Mouse (Mus musculus): Measurements from ENCODE around the gene Efna3. TPM values are rescaled to one million over a fixed set of nuclear protein-coding genes. Genes with fewer than 3 reads are reported as not detected.

Efna3 gene
- 59.4 and 60.3 TPM in 2 replicates for polyA plus RNA-seq (2012; rRNA removed)

DNA sequence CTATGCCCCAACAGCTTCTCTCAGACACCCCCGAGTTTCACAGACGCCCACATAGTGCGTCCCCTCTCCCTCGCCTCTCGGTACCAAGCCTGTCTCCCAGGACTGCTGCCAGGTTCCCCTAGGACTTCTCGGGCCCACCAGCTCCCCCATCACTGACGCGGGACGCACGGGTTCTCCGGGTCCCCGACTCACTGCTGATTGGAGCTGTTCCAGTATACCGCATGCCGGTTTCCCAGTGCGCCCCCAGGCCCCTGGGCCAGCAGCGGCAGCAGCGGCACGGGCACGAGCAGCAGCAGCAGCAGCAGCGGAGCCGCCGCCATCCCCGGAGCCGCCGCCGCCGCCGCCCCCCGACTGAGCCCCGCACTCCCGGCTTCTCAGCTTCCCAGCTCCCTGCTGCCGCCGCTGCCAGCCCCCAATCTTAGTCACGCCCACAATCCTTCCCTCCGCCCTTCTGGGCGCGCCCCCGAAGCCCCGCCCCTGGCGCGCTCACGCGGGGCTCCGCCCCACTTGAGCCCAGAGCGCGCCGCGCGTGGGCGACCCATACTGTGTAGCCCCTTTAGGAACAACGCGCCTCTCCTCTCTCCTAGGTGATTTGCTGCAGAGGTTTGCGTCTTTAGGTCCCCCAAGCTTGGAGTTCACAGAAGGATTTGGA is at the start of gene Efna3:
TSS of gene Efna3 (minus strand) at position 452 of the 652 bp plus-strand sequence.
- TF ChIP-seq CTCF (IDR thresholded peaks at IDR 0.05; ENCODE audit: borderline replicate concordance, extremely low read depth, insufficient read depth, insufficient read length) (no peak), POLR2A (IDR thresholded peaks at IDR 0.05; ENCODE audit: borderline replicate concordance, extremely low read depth, insufficient read depth, insufficient read length, poor library complexity, severe bottlenecking) (peak; percentile 42; the same call in 1 of the 2 replicates)
- peak; percentile 94 for DNase-seq (ENCODE audit: low read depth)

DNA sequence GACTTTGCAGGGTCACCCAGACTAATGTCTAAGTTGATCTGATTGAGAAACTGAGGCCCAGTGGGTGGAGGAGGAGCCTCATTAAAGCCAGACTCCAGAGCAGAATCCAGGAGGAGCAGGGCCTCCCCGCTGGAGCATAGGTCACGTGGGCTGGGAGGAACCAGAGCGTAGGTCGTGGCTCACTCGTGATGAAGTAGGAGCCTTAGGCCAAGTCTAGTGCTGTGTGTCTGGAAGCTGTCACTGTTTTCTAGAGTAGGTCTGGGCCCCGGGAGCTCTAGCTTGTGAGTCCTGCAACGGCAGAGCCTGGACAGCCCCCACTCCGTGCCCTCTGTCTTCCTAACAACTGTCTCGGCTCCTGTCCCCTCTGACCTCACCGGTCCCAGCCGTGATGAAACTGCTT is 44.6 kb upstream of the Efna3 start:
- no peak for TF ChIP-seq POLR2A (IDR thresholded peaks at IDR 0.05; ENCODE audit: borderline replicate concordance, extremely low read depth, insufficient read depth, insufficient read length, poor library complexity, severe bottlenecking)
- no peak for TF ChIP-seq CTCF (IDR thresholded peaks at IDR 0.05; ENCODE audit: borderline replicate concordance, extremely low read depth, insufficient read depth, insufficient read length)
- DNase-seq (ENCODE audit: low read depth): no peak

DNA sequence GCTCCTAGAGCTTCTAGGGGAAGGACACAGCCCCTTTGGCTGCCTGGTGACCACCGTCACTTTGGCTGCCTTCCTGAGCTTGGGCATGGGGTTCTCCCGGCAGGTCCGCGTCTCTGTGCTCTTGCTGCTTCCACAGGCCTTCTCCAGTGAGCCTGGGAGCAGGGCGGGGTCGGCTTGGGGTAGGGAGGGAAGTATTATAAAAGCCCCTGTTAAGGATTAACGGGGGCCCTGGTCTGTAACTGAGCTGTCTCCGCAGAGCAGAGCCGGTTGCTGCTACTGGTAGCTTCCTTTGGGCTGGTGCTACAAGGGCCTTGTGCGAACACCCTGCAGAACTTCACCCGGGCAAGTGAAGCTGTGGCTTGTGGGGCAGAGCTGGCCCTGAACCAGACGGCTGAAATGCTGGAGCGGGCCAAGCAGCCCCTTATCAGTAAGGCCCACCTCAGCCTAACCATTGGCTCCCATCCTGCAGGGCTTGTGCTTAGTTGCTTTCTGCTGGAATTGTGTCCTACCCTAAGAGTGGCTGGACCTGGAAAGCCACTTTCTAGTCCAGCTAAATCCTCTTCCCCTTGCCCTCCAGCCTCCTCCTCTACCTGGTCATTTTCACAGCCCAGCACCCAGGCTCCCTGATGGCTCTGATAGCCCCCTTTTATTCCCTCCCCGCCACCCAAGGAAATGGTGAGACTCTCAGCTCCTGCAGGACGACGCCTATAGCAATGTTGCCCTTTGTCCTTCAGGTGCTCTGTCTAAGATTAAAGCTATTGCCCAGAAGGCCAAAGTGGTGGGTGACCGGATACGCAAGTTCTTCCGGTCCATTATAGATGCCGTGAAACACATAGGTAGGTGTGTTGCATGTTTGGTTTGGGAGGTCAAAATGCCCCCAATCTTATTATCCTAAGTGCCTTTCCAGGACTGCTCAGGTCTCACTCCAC is 43.0 kb upstream of the Efna3 start:
- no peak for DNase-seq (ENCODE audit: low read depth)
- TF ChIP-seq CTCF (IDR thresholded peaks at IDR 0.05; ENCODE audit: borderline replicate concordance, extremely low read depth, insufficient read depth, insufficient read length): no peak
- no peak for TF ChIP-seq POLR2A (IDR thresholded peaks at IDR 0.05; ENCODE audit: borderline replicate concordance, extremely low read depth, insufficient read depth, insufficient read length, poor library complexity, severe bottlenecking)

DNA sequence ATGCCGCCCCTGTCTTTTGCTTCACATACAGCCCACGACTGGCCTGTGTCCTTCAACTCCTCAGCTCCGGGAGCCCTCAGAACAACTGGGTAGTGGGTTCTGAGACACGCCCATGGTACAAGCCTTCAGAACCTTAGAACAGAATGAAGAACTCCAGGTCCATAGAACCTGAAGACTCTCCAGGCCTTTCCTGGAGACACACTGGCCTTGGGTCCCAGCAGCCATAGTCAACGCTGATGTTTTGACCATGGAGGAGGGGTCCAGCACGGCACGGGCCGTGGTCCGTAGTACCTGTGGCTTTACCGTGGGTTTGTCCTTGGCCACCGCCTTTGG is 42.4 kb upstream of the Efna3 start, which contains the start of gene Dcst1:
TSS of gene Dcst1 (minus strand) at position 101 of the 333 bp plus-strand sequence.
- TF ChIP-seq POLR2A (IDR thresholded peaks at IDR 0.05; ENCODE audit: borderline replicate concordance, extremely low read depth, insufficient read depth, insufficient read length, poor library complexity, severe bottlenecking) (no peak), CTCF (IDR thresholded peaks at IDR 0.05; ENCODE audit: borderline replicate concordance, extremely low read depth, insufficient read depth, insufficient read length) (no peak)
- no peak for DNase-seq (ENCODE audit: low read depth)

DNA sequence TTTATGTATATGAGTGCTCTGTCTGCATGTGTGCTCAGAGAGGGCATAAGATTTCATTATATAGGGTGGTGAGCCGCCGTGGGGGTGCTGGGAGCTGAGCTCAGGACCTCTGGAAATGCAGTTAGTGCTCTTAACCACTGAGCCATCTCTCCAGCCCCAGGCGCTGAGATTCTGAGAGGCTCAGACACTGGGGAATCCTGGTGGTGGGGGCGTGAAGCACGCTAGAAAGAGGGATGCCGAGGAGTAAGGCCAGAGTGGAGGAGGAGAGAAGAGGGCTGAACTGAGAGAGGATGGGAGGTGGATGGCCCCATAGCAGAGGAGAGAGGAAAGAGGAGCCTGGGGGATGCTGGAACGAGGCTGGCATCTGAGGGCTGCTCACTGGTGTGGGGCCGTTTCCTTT is 41.9 kb upstream of the Efna3 start:
- no peak for TF ChIP-seq POLR2A (IDR thresholded peaks at IDR 0.05; ENCODE audit: borderline replicate concordance, extremely low read depth, insufficient read depth, insufficient read length, poor library complexity, severe bottlenecking)
- TF ChIP-seq CTCF (IDR thresholded peaks at IDR 0.05; ENCODE audit: borderline replicate concordance, extremely low read depth, insufficient read depth, insufficient read length): no peak
- no peak for DNase-seq (ENCODE audit: low read depth)

DNA sequence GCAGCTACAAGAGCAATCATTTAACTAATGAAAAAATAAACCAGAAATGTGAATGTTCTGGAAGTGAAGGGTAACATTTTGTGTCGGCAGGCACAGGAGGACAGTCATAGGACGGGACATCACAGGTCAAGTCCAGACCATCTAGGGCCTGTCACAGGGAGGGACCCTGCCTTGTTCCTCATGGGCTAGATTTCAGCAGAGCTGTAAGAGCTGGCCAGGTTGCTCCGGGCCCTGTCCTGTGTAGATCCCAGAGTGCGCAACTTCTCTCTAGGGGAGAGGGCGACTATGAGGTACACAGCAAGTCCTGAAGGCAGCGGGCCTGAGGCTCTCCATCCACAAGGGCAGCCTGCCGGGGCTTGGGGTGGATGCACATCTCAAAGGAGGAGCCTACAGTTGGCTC is 38.9 kb upstream of the Efna3 start, which contains the start of gene Dcst2:
TSS of gene Dcst2 (plus strand) at position 301 of the 400 bp plus-strand sequence.
- no peak for TF ChIP-seq POLR2A (IDR thresholded peaks at IDR 0.05; ENCODE audit: borderline replicate concordance, extremely low read depth, insufficient read depth, insufficient read length, poor library complexity, severe bottlenecking)

DNA sequence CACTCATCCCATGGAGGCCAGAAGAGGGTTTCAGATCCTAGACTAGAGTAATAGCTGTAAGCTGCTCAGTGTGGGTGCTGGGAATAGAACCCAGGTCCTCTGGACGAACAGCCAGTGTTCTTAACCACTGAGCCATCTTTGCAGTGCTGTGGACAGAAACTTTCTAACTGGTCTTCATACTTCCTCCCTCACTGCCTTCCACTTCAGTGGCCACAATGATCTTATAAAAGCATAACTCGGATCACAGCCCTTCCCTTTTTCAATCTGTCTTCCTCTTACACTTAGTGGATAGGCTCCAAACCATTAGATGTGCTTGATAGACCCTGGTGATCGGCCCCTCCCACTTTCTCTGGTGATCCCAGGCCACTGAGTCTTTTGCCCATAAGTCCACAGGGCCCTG is 37.5 kb upstream of the Efna3 start:
- DNase-seq (ENCODE audit: low read depth): no peak
- no peak for TF ChIP-seq POLR2A (IDR thresholded peaks at IDR 0.05; ENCODE audit: borderline replicate concordance, extremely low read depth, insufficient read depth, insufficient read length, poor library complexity, severe bottlenecking)
- no peak for TF ChIP-seq CTCF (IDR thresholded peaks at IDR 0.05; ENCODE audit: borderline replicate concordance, extremely low read depth, insufficient read depth, insufficient read length)

More for the DNA sequence above, 38.9 kb upstream of the Efna3 start, which contains the start of gene Dcst2:
- no peak for DNase-seq (ENCODE audit: low read depth)

DNA sequence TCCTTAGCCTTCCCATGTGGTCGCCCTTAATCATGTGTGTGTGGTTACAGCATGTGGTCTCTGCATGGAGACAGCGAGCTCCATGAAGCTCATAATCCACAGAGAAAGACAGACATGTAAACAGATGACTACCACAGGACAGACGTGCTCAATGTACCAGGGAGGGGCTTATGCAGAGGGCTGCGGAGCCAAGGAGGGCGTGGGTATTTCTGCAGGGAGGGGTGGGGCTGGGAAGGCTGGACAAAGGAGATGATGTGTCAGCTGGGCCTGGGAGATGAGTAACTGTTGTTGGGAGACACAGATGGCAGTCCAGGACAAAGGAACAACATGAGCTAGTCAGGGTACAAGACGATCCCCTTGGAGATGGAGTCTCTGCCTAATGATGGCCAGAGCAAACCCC is 36.9 kb upstream of the Efna3 start:
- DNase-seq (ENCODE audit: low read depth): peak; percentile 7
- TF ChIP-seq POLR2A (IDR thresholded peaks at IDR 0.05; ENCODE audit: borderline replicate concordance, extremely low read depth, insufficient read depth, insufficient read length, poor library complexity, severe bottlenecking) (no peak), CTCF (IDR thresholded peaks at IDR 0.05; ENCODE audit: borderline replicate concordance, extremely low read depth, insufficient read depth, insufficient read length) (no peak)

DNA sequence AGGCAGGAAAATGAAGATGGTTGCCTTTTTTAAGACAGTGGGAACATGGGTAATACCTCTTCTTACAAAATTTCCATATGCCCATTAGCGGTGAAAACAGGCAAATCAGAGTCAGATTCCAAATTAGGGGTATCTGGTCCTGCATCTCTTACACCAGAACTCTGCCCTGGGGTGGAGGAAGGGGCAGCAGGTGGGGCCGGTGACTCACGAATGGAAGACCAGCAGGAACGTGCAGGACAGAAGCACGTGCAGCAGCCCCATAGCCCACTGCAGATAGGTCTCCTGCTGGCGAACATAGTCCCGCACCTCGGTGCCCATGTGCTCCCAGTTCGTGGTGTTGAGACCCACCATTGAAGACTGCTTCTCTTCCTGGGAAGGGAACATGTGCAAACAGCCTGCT is 33.3 kb upstream of the Efna3 start:
- no peak for TF ChIP-seq CTCF (IDR thresholded peaks at IDR 0.05; ENCODE audit: borderline replicate concordance, extremely low read depth, insufficient read depth, insufficient read length)
- TF ChIP-seq POLR2A (IDR thresholded peaks at IDR 0.05; ENCODE audit: borderline replicate concordance, extremely low read depth, insufficient read depth, insufficient read length, poor library complexity, severe bottlenecking): no peak
- no peak for DNase-seq (ENCODE audit: low read depth)

DNA sequence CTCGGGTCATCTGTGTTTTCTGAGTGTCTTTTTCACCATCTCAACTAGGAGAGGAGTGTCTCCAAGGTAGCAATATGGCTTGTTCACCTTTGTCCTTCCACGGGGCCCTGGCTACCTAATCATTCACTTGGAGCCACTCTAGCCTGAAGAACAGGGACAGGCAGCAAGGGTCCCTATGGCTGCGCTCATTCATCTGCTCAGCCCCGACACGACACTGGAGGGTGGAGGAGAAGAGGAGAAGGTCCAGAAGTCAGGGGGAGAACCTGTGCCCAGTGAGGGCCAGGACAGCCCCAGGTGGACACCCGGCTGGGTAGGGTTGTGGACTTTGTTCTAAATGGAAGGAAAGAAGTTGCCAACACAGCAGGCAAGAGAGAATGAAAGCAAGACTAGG is 32.7 kb upstream of the Efna3 start:
- no peak for DNase-seq (ENCODE audit: low read depth)
- TF ChIP-seq POLR2A (IDR thresholded peaks at IDR 0.05; ENCODE audit: borderline replicate concordance, extremely low read depth, insufficient read depth, insufficient read length, poor library complexity, severe bottlenecking) (no peak), CTCF (IDR thresholded peaks at IDR 0.05; ENCODE audit: borderline replicate concordance, extremely low read depth, insufficient read depth, insufficient read length) (no peak)

DNA sequence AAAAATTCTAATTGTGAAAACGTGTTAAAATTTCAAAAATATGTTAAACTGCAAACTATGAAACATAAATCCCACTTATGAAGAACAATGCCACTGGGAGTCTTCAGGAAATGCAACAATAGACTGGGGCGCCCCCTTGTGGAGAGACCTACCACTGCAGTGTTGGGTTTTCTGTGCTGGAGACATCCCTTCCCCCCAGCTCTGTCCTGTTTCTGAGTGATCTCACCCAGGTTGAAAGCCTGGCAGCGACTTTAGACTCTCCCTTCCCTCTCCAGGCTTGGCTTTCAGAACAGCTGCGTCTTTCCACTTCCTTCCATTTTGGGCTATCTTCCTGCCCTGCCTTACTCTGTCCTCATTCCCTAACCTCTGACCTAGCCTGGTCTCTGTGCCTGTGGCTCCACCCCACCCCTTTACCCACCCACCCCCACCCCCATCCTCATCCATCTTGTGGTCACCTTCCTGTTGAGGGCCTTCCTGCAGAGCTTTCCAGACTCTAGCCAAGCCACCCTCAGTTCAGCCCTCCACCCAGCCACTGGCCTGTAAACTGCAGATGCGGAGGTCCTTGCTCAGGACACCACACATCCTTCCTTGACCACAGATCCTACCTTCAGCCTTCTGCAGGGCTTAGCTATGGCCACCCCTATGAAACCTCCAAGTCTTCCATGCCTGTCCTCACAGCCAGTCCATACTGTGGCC is 32.2 kb upstream of the Efna3 start:
- TF ChIP-seq POLR2A (IDR thresholded peaks at IDR 0.05; ENCODE audit: borderline replicate concordance, extremely low read depth, insufficient read depth, insufficient read length, poor library complexity, severe bottlenecking) (no peak), CTCF (IDR thresholded peaks at IDR 0.05; ENCODE audit: borderline replicate concordance, extremely low read depth, insufficient read depth, insufficient read length) (peak; percentile 87)
- peak; percentile 79 for DNase-seq (ENCODE audit: low read depth)
